Mouse (Mus musculus) layer of hippocampus, adult 2 months (tissue): ENCODE data around the gene Tchh. TPM values are rescaled to one million over a fixed set of nuclear protein-coding genes. Genes with fewer than 3 reads are reported as not detected.
"Not testable (repeated sequence)": the region's sequence is repeated elsewhere in the genome, so short reads cannot be mapped to it uniquely, and the experiment has no call there.

Experiments
- DNase-seq, 2 experiments: peaks; one replicate each; pipeline ENCODE4 v3.0.0; 2022; ENCODE audit warnings: low spot score in 2 of 2
- H3K27ac ChIP-seq: fragments of 200-600 bp; 2 replicates; pipeline ENCODE4 v1.8.1; 2022
- H3K4me3 ChIP-seq: fragments of 200-600 bp; 2 replicates; pipeline ENCODE4 v1.8.1; 2022; ENCODE audit warnings: mild to moderate bottlenecking
- CTCF ChIP-seq: fragments of 200-600 bp; conservative IDR thresholded peaks from 2 replicates; pipeline ENCODE4 v1.8.1; 2022; ENCODE audit warnings: antibody characterized with exemption, mild to moderate bottlenecking, moderate library complexity
- long read RNA-seq, 2 experiments: library from polyadenylated mRNA; stranded (forward); transcript quantifications; one replicate each; pipeline ENCODE4 v2.0.0; 2021; ENCODE audit warnings: borderline mapping rate in 2 of 2
- total RNA-seq, 2 experiments: library from RNA; stranded (reverse); gene quantifications; 2 replicates each; pipeline ENCODE4 v1.2.3; 2021

Tchh gene
- 1 to 10 TPM; 1.4 to 1.6 TPM for total RNA-seq
- long read RNA-seq, experiment 1, partial matches to known transcripts: 0 of 2 reads
- long read RNA-seq, experiment 1, other reads (novel, unspliced or antisense): 2 of 2 reads
- long read RNA-seq, experiment 2, partial matches to known transcripts: 0 of 4 reads
- long read RNA-seq, experiment 2, other reads (novel, unspliced or antisense): 4 of 4 reads

DNA sequence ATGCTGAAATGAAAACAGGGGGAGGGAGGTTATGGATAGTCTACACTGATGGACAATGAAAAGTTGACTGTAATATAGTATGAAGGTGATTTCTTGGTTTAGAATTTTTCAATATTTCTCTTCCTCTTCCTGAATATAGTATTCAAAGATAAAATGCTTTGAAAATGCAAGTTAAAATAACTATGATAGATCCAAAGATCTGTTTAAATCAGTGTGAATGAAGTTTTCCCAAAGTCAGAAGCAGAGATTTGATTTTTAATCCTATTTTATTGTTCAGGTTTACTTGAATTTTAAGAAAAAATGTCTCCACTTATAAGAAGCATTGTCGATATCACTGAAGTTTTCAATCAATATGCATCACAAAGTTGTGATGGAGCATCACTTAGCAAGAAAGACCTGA lies at the start of gene Tchh:
TSS of gene Tchh (plus strand) at position 301 of the 400 bp plus-strand sequence.
- Histone ChIP-seq H3K4me3 (no peak within 1 kb of the TSS), H3K27ac (no peak within 1 kb of the TSS)
- TF ChIP-seq CTCF: no peak
- no peak for DNase-seq

DNA sequence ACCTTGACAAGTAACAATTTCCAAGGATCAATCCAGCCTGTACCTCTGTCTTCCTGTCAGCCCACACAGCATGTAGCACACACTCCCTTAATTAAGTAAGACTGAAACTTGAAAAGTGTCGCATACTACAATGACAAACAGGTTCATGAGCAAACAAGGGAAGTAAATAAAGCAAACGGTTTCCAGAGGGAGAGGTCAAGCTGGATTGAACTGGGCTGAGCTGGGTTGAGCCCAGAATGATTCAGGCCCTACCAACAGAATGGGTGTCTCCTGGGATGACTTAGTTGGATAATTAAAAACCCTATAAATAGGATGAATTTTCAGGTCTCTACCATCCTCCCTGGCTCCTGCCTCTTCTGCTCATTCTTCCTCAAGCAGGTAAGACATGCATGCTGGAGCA lies 48.8 kb upstream of the Tchh start, which contains the start of gene Rptn:
TSS of gene Rptn (plus strand) at position 334 of the 400 bp plus-strand sequence.
- no peak within 1 kb of the TSS for H3K27ac ChIP-seq
- TF ChIP-seq CTCF: no peak
- DNase-seq: no peak
- no peak within 1 kb of the TSS for H3K4me3 ChIP-seq

DNA sequence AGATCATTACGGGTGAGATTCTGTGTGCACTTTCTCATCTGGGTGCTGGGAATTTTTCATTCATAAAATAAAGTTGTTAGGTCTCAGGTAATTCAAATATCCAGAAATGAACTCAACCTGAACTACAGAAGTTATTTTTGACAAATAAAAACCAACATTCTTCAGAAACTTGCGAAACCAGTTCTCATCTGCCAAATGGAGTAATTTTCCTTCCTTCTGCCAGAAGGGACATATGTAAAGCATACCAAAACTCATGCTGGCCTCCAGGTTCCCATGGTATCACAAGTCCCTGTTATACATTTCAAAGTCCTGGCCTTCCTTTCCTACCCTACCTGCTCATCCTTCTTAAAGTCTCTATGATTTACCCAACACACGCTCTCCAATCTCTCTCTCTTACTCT lies 38.2 kb upstream of the Tchh start:
- DNase-seq: no peak
- no peak for TF ChIP-seq CTCF
- H3K4me3 ChIP-seq: no peak overlapping the region
- H3K27ac ChIP-seq: no peak overlapping the region

DNA sequence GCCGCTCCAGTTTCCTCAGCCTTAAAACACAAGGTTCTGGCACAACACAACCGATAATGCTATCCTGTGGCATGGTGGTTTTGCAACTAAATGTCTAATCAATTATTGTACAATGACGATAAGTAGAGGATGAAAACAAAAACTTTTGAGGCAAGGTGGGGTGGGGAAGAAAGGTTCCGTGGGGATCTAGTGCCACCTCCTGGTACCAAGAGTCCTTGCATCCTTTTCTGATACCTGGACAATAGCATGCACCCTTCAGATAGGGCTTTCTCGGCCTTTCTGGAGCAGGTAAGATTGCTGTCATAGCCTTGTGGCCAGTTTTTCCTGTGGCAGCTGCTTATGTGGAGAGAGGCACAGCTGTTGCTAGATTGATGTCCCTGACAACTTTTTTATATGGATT lies 35.1 kb upstream of the Tchh start:
- peak; percentile 86 for TF ChIP-seq CTCF
- no peak overlapping the region for H3K4me3 ChIP-seq
- H3K27ac ChIP-seq: no peak overlapping the region
- DNase-seq: peak in 1 of 2 experiments; percentile 36

DNA sequence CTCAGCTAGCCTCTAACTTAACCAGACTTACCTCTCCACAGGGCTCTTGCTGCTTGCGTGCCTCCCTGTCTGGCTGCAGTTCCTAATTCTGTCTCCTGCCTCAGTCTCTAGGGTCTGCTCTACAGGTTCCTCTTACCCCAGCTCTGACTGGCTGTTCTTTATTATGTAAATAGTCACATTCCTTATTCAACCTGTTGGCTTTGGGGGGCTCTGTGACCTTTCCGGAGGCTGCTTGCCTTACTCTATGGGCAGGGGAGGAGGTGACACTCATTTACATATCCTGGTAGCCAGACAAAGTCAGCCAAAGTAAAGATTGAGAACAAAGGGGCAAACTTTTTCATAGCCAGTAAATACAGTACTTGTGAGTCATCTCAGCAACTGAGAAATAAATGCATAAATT lies 30.2 kb upstream of the Tchh start:
- no peak for TF ChIP-seq CTCF
- no peak overlapping the region for H3K27ac ChIP-seq
- no peak overlapping the region for H3K4me3 ChIP-seq
- no peak for DNase-seq

DNA sequence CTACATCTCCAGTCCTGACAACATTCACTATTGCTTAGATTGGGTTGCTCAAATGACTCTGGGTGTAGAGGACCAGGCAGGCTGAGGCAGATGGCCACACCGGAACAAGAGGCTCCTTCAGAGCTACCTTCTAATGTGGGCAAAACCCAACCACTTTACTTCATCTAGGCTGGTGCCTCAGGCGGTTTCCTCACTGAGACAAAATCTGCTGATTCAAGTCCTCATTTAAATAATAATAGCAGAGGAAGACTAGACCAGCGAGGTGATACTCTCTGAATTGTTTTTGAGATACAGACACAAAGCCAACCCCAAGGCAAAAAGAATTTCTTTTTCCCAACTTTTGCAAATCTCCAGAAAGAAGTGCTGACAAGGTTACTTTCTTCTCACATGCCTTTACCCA lies 10.5 kb upstream of the Tchh start:
- no peak for DNase-seq
- no peak overlapping the region for H3K27ac ChIP-seq
- TF ChIP-seq CTCF: no peak

DNA sequence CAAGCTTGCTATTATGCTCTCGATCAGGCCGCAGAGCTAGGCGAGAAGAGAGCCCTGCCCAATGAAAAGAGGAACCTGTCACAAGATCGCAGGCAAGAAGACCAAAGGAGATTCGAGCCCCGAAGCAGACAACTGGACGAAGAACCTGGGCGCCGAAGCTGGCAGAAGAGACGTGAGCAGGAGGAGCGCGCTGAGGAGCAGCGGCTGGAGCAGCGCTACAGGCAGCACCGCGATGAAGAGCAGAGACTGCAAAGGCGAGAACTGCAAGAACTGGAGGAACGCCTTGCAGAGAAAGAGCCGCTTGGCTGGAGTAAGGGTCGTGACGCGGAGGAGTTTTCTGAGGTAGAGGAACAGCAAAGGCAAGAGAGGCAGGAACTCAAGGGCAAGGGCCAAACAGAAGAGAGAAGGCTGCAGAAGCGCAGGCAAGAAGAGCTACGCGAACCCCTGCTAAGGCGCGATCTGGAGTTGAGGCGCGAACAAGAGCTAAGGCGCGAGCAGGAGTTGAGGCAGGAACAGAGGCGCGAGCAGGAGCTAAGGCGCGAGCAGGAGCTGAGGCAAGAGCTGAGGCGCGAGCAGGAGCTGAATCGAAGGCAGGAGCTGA lies 1.5 kb downstream of the Tchh start:
- no peak for TF ChIP-seq CTCF
- DNase-seq: no peak
- Histone ChIP-seq H3K27ac (no peak overlapping the region), H3K4me3 (peak overlapping the region; percentile 68; the same call in 1 of the 2 replicates)

More for the DNA sequence above, 10.5 kb upstream of the Tchh start:
- H3K4me3 ChIP-seq: no peak overlapping the region

DNA sequence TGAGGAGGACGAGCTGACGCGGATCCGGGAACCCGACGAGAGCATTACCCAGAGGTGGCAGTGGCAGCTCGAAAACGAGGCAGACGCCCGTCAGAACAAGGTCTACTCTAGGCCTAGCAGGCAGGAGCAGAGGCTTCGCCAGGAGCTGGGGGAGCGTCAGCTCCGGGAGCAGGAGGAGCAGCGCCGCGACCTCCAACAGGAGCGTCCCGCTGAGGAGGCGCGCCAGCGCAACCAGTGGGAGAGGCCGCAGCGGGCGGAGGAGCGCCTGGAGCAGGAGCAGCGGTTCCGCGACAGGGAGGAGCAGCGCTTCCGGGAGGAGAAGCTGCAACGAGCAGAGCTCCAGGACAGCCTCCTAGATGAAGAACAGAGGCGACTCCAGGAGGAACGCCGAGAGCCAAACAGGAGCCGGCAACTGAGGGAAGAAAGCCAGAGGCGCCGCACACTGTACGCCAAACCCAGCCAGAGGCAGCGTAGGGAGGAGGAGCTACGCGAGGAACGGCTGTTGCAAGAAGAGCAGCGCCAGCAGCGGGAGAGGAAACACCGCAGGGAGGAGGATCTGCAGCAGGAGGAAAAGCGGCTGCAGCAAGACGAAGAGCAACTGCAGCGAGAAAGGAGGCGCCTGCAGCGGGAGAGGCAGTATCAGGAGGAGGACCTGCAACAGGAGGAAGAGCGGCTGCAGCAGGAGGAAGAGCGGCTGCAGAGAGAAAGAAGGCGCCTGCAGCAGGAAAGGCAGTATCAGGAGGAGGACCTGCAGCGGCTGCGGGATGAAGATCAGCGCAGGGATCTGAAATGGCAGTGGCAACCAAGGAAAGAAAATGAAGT lies 2.4 kb downstream of the Tchh start:
- H3K27ac ChIP-seq: peak overlapping the region; percentile 65; the same call in 1 of the 2 replicates
- peak overlapping the region; percentile 68 for H3K4me3 ChIP-seq
- DNase-seq: peak; percentile 55 to 59
- TF ChIP-seq CTCF: no peak

DNA sequence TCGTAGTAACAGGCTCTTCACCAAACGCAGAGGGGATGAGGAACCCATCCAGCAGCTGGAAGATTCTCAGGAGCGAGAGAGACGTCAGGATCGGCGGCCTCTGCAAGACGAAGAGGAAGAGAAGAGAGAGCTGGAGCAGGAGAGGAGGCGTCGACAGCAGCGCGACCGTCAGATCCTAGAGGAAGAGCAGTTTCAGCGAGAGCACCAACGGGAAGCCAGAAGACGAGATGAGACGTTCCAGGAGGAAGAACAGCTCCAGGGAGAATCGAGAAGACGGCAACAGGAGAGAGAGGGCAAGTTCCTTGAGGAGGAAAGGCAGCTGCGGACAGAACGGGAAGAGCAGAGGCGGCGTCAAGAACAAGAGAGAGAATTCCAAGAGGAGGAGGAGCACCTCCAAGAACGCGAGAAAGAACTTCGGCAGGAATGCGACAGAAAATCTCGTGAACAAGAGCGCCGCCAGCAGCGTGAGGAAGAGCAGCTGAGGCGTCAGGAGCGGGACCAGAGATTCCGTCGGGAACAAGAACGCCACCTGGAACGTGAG lies 3.1 kb downstream of the Tchh start:
- no peak for TF ChIP-seq CTCF
- DNase-seq: peak in 1 of 2 experiments; percentile 10
- H3K4me3 ChIP-seq: peak overlapping the region; percentile 68
- peak overlapping the region; percentile 65; the same call in 1 of the 2 replicates for H3K27ac ChIP-seq

DNA sequence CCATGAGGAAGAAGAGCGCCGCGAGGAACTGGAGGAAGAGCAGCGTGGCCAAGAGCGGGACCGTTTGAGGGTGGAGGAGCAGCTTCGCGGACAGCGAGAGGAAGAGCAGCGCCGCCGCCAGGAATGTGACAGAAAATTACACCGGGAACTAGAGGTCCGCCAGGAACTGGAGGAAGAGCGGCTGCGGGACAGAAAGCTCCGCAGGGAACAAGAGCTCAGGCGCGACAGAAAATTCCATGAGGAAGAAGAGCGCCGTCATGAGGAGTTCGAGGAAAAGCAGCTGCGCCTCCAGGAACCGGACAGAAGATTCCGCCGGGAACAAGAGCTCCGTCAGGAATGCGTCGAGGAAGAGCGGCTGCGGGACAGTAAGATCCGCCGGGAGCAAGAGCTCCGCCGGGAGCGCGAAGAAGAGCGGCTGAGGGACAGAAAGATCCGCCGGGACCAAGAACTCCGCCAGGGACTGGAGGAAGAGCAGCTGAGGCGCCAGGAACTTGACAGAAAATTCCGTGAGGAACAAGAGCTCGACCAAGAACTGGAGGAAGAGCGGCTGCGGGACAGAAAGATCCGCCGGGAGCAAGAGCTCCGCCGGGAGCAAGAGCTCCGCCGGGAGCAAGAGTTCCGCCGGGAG lies 4.1 kb downstream of the Tchh start:
- peak in 1 of 2 experiments; percentile 13 for DNase-seq
- TF ChIP-seq CTCF: peak; percentile 21; the same call in 1 of the 2 replicates

DNA sequence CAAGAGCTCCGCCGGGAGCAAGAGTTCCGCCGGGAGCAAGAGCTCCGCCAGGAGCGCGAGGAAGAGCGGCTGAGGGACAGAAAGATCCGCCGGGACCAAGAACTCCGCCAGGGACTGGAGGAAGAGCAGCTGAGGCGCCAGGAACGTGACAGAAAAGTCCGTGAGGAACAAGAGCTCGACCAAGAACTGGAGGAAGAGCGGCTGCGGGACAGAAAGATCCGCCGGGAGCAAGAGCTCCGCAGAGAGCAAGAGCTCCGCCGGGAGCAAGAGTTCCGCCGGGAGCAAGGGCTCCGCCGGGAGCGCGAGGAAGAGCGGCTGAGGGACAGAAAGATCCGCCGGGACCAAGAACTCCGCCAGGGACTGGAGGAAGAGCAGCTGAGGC lies 4.6 kb downstream of the Tchh start:
- Histone ChIP-seq H3K4me3 (peak overlapping the region; percentile 55), H3K27ac (peak overlapping the region; percentile 58; the same call in 1 of the 2 replicates)
- not testable (repeated sequence) for DNase-seq

More for the DNA sequence above, 4.1 kb downstream of the Tchh start:
- peak overlapping the region; percentile 55 for H3K4me3 ChIP-seq
- H3K27ac ChIP-seq: no peak overlapping the region

DNA sequence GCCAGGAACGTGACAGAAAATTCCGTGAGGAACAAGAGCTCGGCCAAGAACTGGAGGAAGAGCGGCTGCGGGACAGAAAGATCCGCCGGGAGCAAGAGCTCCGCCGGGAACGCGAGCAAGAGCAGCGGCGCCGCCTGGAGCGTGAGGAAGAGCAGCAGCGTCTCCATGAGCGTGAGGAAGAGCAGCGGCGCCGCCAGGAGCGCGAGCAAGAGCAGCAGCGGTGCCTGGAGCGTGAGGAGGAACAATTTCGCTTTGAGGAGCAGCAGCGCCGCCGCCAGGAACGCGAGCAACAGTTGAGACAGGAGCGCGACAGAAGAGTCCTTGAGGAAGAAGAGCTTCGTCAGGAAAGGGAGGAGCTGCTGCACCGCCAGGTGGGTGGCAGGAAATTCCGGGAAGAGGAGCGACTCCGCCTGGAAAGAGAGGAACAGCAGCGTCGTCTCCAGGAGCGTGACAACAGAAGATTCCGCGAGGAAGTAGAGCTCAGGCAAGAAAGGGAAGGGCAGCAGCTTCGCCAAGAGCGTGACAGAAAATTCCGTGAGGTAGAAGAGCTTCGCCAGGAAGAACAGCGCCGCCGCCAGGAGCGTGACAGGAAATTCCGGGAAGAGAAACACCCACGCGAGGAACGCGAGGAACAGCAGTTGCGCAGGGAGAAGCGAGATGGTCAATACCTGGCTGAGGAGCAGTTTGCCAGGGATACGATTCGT lies 5.2 kb downstream of the Tchh start:
- TF ChIP-seq CTCF: peak; percentile 67
- peak; percentile 60 to 68 for DNase-seq
- Histone ChIP-seq H3K27ac (peak overlapping the region; percentile 58), H3K4me3 (peak overlapping the region; percentile 55)
